Mouse (Mus musculus) lung, postnatal 0 days (tissue): ENCODE data around the gene Mdga1. TPM values are rescaled to one million over a fixed set of nuclear protein-coding genes. Genes with fewer than 3 reads are reported as not detected.

Source experiments
- ATAC-seq: fragments of 200-750 bp; cut with Nextera tagmentation; 2 replicates; pipeline ENCODE4 v1.8.0; 2017; ENCODE audit warnings: moderate library complexity
- DNase-seq: peaks from one replicate; pipeline ENCODE4 v3.0.0-alpha.2; 2016; ENCODE audit warnings: low spot score
- H3K27ac ChIP-seq: fragments of 300-500 bp; sonication (generic); 2 replicates; pipeline ENCODE4 v1.5.1; 2014; ENCODE audit warnings: antibody characterized with exemption, mild to moderate bottlenecking, low read length, mixed read lengths
- H3K27me3 ChIP-seq: fragments of 300-500 bp; sonication (generic); replicated peaks from 2 replicates; pipeline ENCODE4 v1.6.1; 2014; ENCODE audit warnings: low read length, mixed read lengths; ENCODE audit not compliant: insufficient read depth
- H3K36me3 ChIP-seq: fragments of 300-500 bp; sonication (generic); 2 replicates; pipeline ENCODE4 v1.6.1; 2014; ENCODE audit warnings: low read length, mixed read lengths; ENCODE audit not compliant: insufficient read depth
- H3K4me1 ChIP-seq: fragments of 300-500 bp; sonication (generic); 2 replicates; pipeline ENCODE4 v1.6.1; 2014; ENCODE audit warnings: antibody characterized with exemption, low read depth, low read length, mixed read lengths; ENCODE audit not compliant: insufficient read depth
- H3K4me2 ChIP-seq: fragments of 300-500 bp; sonication (generic); replicated peaks from 2 replicates; pipeline ENCODE4 v1.6.1; 2014; ENCODE audit warnings: low read depth, mild to moderate bottlenecking, low read length, moderate library complexity, mixed read lengths
- H3K4me3 ChIP-seq: fragments of 300-500 bp; sonication (generic); 2 replicates; pipeline ENCODE4 v1.5.1; 2014; ENCODE audit warnings: low read depth, low read length
- H3K9ac ChIP-seq: fragments of 300-500 bp; sonication (generic); replicated peaks from 2 replicates; pipeline ENCODE4 v1.6.1; 2014; ENCODE audit warnings: low read depth, mild to moderate bottlenecking
- H3K9me3 ChIP-seq: fragments of 300-500 bp; sonication (generic); 2 replicates; pipeline ENCODE4 v1.6.1; 2016; ENCODE audit warnings: low read length, mixed read lengths
- CTCF ChIP-seq: IDR thresholded peaks from 2 replicates; pipeline ENCODE4 v1.5.1; 2016; ENCODE audit warnings: antibody characterized with exemption, mild to moderate bottlenecking
- EP300 ChIP-seq: IDR thresholded peaks from 2 replicates; pipeline ENCODE4 v1.6.1; 2016; ENCODE audit warnings: antibody characterized with exemption, mild to moderate bottlenecking, control low read depth
- WGBS: fragments of 180-500 bp; shearing (Covaris S2); extraction: QIAGEN DNeasy Blood & Tissue Kit; methylation state at CpG from one replicate; pipeline ENCODE4 v1.1.7; 2014; 5-methylcytosine and 5-hydroxymethylcytosine counted together
- polyA plus RNA-seq: library from polyadenylated mRNA; unstranded; fragments of >200 nt; fragmentation: Nextera tagmentation; extraction: Ambion mirVana; gene quantifications from 2 replicates; pipeline ENCODE4 v1.2.1, GENCODE M21; 2015

The Mdga1 gene
- polyA plus RNA-seq, 1 experiment from 2014 or later, result 3.2 TPM

DNA sequence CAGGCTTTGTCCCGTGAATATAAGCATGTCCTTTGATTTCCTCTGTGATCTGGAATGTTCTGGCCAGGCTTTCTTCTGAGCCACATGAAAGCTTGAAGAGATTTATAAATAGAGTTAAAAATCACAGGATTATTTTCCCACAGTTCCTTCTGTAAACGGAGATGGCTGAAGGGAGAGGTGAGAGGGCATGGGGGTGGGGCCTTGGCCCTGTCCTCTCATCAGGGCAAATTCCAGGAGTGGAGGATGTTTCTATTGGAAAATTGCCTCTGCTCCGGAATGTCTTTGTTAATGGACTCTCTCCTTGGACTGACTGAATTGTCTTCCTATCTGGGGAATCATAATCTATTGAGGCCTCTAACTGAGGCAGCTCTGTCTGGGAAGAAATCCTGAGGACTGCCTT is 15.6 kb upstream of the Mdga1 start:
- Histone ChIP-seq H3K4me1 (no peaks in the 10 kb centered on the region), H3K9ac (no peak overlapping the region), H3K36me3 (no peaks in the 10 kb centered on the region), H3K9me3 (no peaks in the 10 kb centered on the region), H3K4me3 (no peak overlapping the region), H3K27ac (no peak overlapping the region), H3K27me3 (no peaks in the 10 kb centered on the region), H3K4me2 (no peak overlapping the region)
- ATAC-seq (peak; percentile 73), DNase-seq (peak; percentile 65)
- 4% methylated on average over 3 of the region's 3 CpGs for WGBS
- no peak for TF ChIP-seq CTCF
- TF ChIP-seq EP300, result no peak

DNA sequence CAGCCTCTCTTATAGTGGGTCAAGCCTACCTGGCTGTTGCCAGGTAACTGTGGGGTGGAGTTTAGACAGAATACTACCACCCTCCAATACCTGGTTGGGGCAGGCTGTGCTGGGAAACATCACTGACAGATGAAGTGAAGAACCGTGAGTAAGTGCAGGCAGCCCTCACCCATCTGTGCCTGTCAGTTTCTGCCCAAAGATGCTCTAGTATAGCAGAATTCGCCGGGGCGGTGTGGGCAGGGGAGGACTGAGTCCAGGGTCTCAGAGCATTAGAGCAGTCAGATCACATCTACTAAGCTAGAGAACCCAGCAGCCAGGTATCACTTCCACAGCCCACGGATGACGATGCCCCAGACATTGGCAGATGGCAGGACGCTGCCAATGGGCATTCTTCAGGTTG is 15.0 kb upstream of the Mdga1 start:
- ATAC-seq (no peak), DNase-seq (no peak)
- H3K4me3 ChIP-seq, result no peak overlapping the region
- H3K27me3 ChIP-seq, result no peaks in the 10 kb centered on the region
- H3K27ac ChIP-seq, result peak overlapping the region; percentile 14; the same call in 1 of the 2 replicates
- no peak for TF ChIP-seq CTCF
- no peak overlapping the region for H3K4me2 ChIP-seq
- H3K4me1 ChIP-seq, result no peaks in the 10 kb centered on the region
- H3K9ac ChIP-seq, result no peak overlapping the region
- H3K36me3 ChIP-seq, result no peaks in the 10 kb centered on the region
- 67% methylated on average over 7 of the region's 7 CpGs for WGBS
- H3K9me3 ChIP-seq, result no peaks in the 10 kb centered on the region

DNA sequence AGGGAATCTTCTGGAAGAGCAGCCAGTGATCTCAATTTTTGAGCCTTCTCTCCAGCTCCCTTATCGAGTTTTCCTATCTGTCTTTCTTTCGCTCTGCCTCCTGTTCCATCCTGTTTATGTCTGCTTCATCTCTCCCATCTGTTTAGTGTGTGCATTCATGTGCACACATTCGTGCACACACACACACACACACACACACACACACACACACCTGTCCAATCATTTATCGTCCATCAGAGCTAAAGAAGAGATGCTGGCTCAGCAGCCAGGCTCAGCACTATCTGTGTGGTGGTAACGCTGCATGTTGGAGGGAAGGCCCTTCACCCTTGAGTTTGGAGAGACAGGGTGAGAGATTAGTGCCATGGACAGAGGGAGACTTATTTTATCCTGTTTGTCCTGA is 13.3 kb upstream of the Mdga1 start:
- Histone ChIP-seq H3K27ac (no peak overlapping the region), H3K27me3 (no peaks in the 10 kb centered on the region), H3K9me3 (no peaks in the 10 kb centered on the region), H3K36me3 (no peaks in the 10 kb centered on the region), H3K4me1 (no peaks in the 10 kb centered on the region), H3K4me2 (no peak overlapping the region), H3K4me3 (no peak overlapping the region), H3K9ac (no peak overlapping the region)
- TF ChIP-seq EP300, result no peak
- TF ChIP-seq CTCF, result no peak
- no peak for DNase-seq
- 73% methylated on average over 5 of the region's 5 CpGs for WGBS
- ATAC-seq, result no peak

DNA sequence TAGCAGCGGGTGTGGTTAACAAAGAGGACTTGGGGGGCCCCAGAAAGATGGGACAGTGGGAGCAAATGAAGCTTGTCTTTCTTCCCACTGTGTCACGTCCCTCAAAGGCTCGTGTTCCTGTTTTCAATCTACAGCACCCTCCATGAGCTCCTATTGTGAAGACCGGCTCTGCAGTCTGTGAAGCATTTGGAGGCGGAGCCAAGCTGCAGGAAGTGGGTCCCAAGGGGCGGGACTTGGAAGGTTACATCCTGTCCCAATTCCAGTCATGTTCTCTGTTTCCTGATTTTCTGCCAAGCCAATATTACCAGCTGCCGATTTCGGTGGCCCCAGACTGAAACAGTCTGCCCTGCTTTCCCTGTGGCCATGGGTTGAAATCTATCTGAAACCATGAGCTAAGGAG is 11.7 kb upstream of the Mdga1 start:
- Histone ChIP-seq H3K36me3 (no peaks in the 10 kb centered on the region), H3K4me1 (no peaks in the 10 kb centered on the region), H3K4me2 (no peak overlapping the region), H3K9ac (no peak overlapping the region), H3K27me3 (no peaks in the 10 kb centered on the region), H3K4me3 (no peak overlapping the region), H3K27ac (no peak overlapping the region), H3K9me3 (no peaks in the 10 kb centered on the region)
- 71% methylated on average over 8 of the region's 8 CpGs for WGBS
- no peak for DNase-seq
- TF ChIP-seq EP300, result no peak
- ATAC-seq, result no peak

GRCm38 (mm10) chr17:29979841-29980240 is 10.0 kb upstream of the Mdga1 start:
- TF ChIP-seq CTCF, result no peak
- no peak for TF ChIP-seq EP300
- DNase-seq, result no peak
- ATAC-seq, result no peak
- Histone ChIP-seq H3K4me2 (no peak overlapping the region), H3K27me3 (no peaks in the 10 kb centered on the region), H3K4me1 (no peaks in the 10 kb centered on the region), H3K4me3 (no peak overlapping the region), H3K9ac (no peak overlapping the region), H3K9me3 (no peaks in the 10 kb centered on the region), H3K36me3 (no peaks in the 10 kb centered on the region), H3K27ac (no peak overlapping the region)
- 54% methylated on average over 7 of the region's 7 CpGs for WGBS

- no peaks in the 10 kb centered on the region for H3K4me1 ChIP-seq
- DNase-seq (no peak), ATAC-seq (no peak)
- no peak overlapping the region for H3K27ac ChIP-seq
- no peak overlapping the region for H3K4me2 ChIP-seq
- H3K27me3 ChIP-seq, result no peaks in the 10 kb centered on the region
- WGBS, result 46% methylated on average over 4 of the region's 4 CpGs
- H3K4me3 ChIP-seq, result no peak overlapping the region
- TF ChIP-seq EP300 (no peak), CTCF (no peak)
- no peak overlapping the region for H3K9ac ChIP-seq
- H3K36me3 ChIP-seq, result no peaks in the 10 kb centered on the region
- no peaks in the 10 kb centered on the region for H3K9me3 ChIP-seq
Measured at GRCm38 (mm10) chr17:29979020-29979419, 9.1 kb upstream of the Mdga1 start.

- Histone ChIP-seq H3K9me3 (no peaks in the 10 kb centered on the region), H3K27me3 (no peaks in the 10 kb centered on the region), H3K4me1 (no peaks in the 10 kb centered on the region), H3K9ac (no peak overlapping the region), H3K27ac (no peak overlapping the region), H3K4me3 (no peak overlapping the region), H3K4me2 (no peak overlapping the region), H3K36me3 (no peaks in the 10 kb centered on the region)
- 6% methylated on average over 8 of the region's 8 CpGs for WGBS
- TF ChIP-seq CTCF (peak; percentile 96), EP300 (no peak)
- DNase-seq (peak; percentile 87), ATAC-seq (peak; percentile 89)
Measured at GRCm38 (mm10) chr17:29975731-29976130, 5.8 kb upstream of the Mdga1 start.
